In the genomic region with DNA sequence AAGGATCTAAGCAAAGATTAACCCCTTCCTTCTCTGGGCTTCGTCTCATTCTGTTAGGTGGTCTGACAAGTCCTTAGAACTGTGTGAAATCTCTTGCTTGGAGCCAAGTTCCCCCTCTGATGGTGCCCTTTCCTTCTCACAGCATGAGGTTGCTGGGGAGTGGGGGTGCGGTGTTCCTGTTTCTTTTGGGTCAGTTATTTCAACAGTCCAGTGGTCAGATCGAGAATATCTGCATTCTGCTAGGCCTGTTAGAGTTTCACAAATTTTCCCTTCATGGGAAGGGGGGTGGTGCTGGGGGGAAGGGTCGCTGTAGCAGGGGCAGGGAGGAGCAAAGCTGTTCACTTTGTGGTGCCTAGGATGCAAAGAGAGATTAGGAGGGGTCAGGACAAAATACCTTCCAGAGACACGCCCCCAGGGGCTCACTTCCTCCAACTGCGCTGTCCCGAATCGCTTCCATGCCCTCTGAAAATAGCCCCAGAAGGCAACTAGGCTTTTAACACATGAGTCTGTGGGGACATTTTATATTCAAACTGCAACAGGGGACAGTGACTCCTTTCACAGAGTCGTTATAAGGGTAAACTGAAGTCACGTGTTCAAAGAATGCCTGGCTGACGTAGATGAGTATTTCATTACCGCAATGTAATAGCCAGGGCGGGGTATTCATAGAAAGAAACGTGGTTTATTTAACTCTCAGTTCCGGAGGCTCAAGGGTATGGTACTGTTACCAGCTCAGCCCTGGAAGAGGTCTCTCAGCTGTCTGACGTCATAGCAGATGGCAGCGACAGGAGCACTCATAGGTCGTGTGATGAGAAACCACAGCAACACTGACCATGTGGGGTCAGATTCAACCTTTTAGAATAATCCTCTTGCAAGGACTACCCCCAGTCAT, we compare ENCODE assay signal across 10 mouse cellular contexts.
DNase-seq lines count a peak whose midpoint lies in the region; ATAC-seq lines count a peak whose summit lies in the region.
"Had no signal": no experiment of that assay in that cellular context is flagged by ENCODE, and none has a peak within 500 bp of the region (broad histone marks: within the 10 kb centered on the region; RNA-seq: fewer than 3 reads in every experiment).

No protein-coding gene starts in this region.

- ATAC-seq in forebrain, embryonic 13.5 days = peak; percentile 54
- ATAC-seq in liver, embryonic 15.5 days (ENCODE audit: insufficient read depth) = no peak
- no peak for ATAC-seq in inflammation-experienced regulatory T-cells, adult 6 months
- ATAC-seq: Patski had no signal

- no peaks in the 10 kb centered on the region for H3K27me3 ChIP-seq in forebrain, embryonic 13.5 days
- H3K27me3 ChIP-seq in liver, embryonic 15.5 days = no peaks in the 10 kb centered on the region
- H3K27me3 ChIP-seq: Patski had no signal

- 20% methylated on average over 18 of the region's 18 CpGs for WGBS in forebrain, embryonic 13.5 days
- WGBS in liver, embryonic 15.5 days (ENCODE audit: insufficient replicate concordance) = 21% methylated on average over 18 of the region's 18 CpGs

- H3K4me1 ChIP-seq in forebrain, embryonic 13.5 days = peaks cover 11% of the 10 kb centered on the region
- no peaks in the 10 kb centered on the region for H3K4me1 ChIP-seq in liver, embryonic 15.5 days (replicated peaks)

- DNase-seq in kidney, postnatal 4 days = peak; percentile 4 to 10
- DNase-seq in kidney, postnatal 25 days = no peak
- DNase-seq in retina, postnatal 1 day = peak; percentile 64
- no peak for DNase-seq in frontal cortex, postnatal 36 days (ENCODE audit: low spot score in 2 of 2)
- DNase-seq in right cerebral cortex, postnatal 36 days (ENCODE audit: low spot score in 2 of 2) = no peak
- DNase-seq: right cerebral cortex, postnatal 4 days had no signal

- H3K9ac ChIP-seq in forebrain, embryonic 13.5 days = no peak overlapping the region
- no peak overlapping the region for H3K9ac ChIP-seq in liver, embryonic 15.5 days

- no peak overlapping the region for H3K4me3 ChIP-seq in forebrain, embryonic 13.5 days
- H3K4me3 ChIP-seq in liver, embryonic 15.5 days (replicated peaks) = peak overlapping the region; percentile 25

- no peak overlapping the region; the same call in 1 of the 2 replicates for H3K27ac ChIP-seq in forebrain, embryonic 13.5 days
- no peak overlapping the region for H3K27ac ChIP-seq in liver, embryonic 15.5 days (replicated peaks)

- H3K9me3 ChIP-seq in forebrain, embryonic 13.5 days (replicated peaks) = no peaks in the 10 kb centered on the region
- H3K9me3 ChIP-seq in liver, embryonic 15.5 days (replicated peaks) = no peaks in the 10 kb centered on the region

- H3K4me2 ChIP-seq in forebrain, embryonic 13.5 days = peak overlapping the region; percentile 35
- peak overlapping the region; percentile 36 for H3K4me2 ChIP-seq in liver, embryonic 15.5 days

- H3K36me3 ChIP-seq in forebrain, embryonic 13.5 days (ENCODE audit: poor library complexity, severe bottlenecking) = no peaks in the 10 kb centered on the region
- H3K36me3 ChIP-seq in liver, embryonic 15.5 days (replicated peaks) = no peaks in the 10 kb centered on the region

Comparison
In these comparisons a context has a peak if more than half of its experiments do, and no peak if none do; other contexts are left out.
1. DNase-seq: peak in kidney, postnatal 4 days (2 of 2) and retina, postnatal 1 day (single experiment); none in kidney, postnatal 25 days (0 of 2), frontal cortex, postnatal 36 days (0 of 2) and right cerebral cortex, postnatal 36 days (0 of 2).